Mouse (Mus musculus): ENCODE results near the gene Cnnm4.

GRCm38 (mm10) chr1:36435071-36435470, 36.3 kb upstream of the Cnnm4 start:
- no peak for TF ChIP-seq CTCF (IDR thresholded peaks at IDR 0.05)
- TF ChIP-seq POLR2A (IDR thresholded peaks at IDR 0.05; ENCODE audit: insufficient read depth, low read depth, low read length) = no peak

All from heart, adult 2 months (tissue).